Comparison of ENCODE assay signal across 9 mouse cellular contexts in genomic region chr4:83302887-83303827, GRCm38 (mm10). TPM values are rescaled to one million over a fixed set of nuclear protein-coding genes. Genes with fewer than 3 reads are reported as not detected.
A peak's percentile ranks its signal among the peaks of the same experiment; 100 is the strongest.
DNase-seq lines count a peak whose midpoint lies in the region; ATAC-seq and TF ChIP-seq lines count a peak whose summit lies in the region.
"Had no signal": no experiment of that assay in that cellular context is flagged by ENCODE, and none has a peak within 500 bp of the region (broad histone marks: within the 10 kb centered on the region; RNA-seq: fewer than 3 reads in every experiment).

No protein-coding gene starts in this region.

- no peaks in the 10 kb centered on the region for H3K9me3 ChIP-seq in limb, embryonic 12.5 days
- no peaks in the 10 kb centered on the region for H3K9me3 ChIP-seq in midbrain, embryonic 15.5 days
- H3K9me3 ChIP-seq: embryonic facial prominence, embryonic 13.5 days had no signal

- peaks cover 4% of the 10 kb centered on the region for H3K36me3 ChIP-seq in C2C12 (ENCODE audit: control insufficient read depth, insufficient read depth)
- no peaks in the 10 kb centered on the region for H3K36me3 ChIP-seq in kidney, adult 2 months (ENCODE audit: control insufficient read depth, insufficient read depth, low read length)
- no peaks in the 10 kb centered on the region for H3K36me3 ChIP-seq in limb, embryonic 12.5 days
- H3K36me3 ChIP-seq in midbrain, embryonic 15.5 days (replicated peaks): no peaks in the 10 kb centered on the region
- H3K36me3 ChIP-seq: embryonic facial prominence, embryonic 13.5 days had no signal

- peaks cover 58% of the 10 kb centered on the region for H3K79me3 ChIP-seq in C2C12 (ENCODE audit: low read depth)

- peak overlapping the region; percentile 19; the same call in 1 of the 2 replicates for H3K4me2 ChIP-seq in limb, embryonic 12.5 days
- H3K4me2 ChIP-seq in midbrain, embryonic 15.5 days: no peak overlapping the region
- H3K4me2 ChIP-seq: embryonic facial prominence, embryonic 13.5 days had no signal

- no peak overlapping the region for H3K27ac ChIP-seq in kidney, adult 2 months (ENCODE audit: insufficient read depth, low read depth, low read length)
- H3K27ac ChIP-seq in limb, embryonic 12.5 days: no peak overlapping the region
- H3K27ac ChIP-seq in midbrain, embryonic 15.5 days: no peak overlapping the region
- H3K27ac ChIP-seq: embryonic facial prominence, embryonic 13.5 days had no signal

- peaks cover 83% of the 10 kb centered on the region for H3K79me2 ChIP-seq in C2C12 (ENCODE audit: control insufficient read depth, insufficient read depth)

- H3K4me1 ChIP-seq in kidney, adult 2 months (ENCODE audit: control insufficient read depth, insufficient read depth, low read length): peaks cover 15% of the 10 kb centered on the region; the same call in 1 of the 2 replicates
- peaks cover 23% of the 10 kb centered on the region for H3K4me1 ChIP-seq in limb, embryonic 12.5 days (replicated peaks)
- H3K4me1 ChIP-seq in midbrain, embryonic 15.5 days: peaks cover 7% of the 10 kb centered on the region

- ATAC-seq in limb, embryonic 12.5 days (ENCODE audit: insufficient number of reproducible peaks, insufficient read depth, low FRiP score, low TSS enrichment, low read depth): no peak
- ATAC-seq in midbrain, embryonic 15.5 days (replicated peaks): peak; percentile 59; the same call in 1 of the 2 replicates

- TF ChIP-seq CTCF in C2C12 (IDR thresholded peaks at IDR 0.05; ENCODE audit: control insufficient read depth, insufficient read depth, insufficient read length): no peak
- peak; percentile 33 for TF ChIP-seq CTCF in kidney, adult 2 months (conservative IDR thresholded peaks at IDR 0.05; ENCODE audit: insufficient read depth, insufficient read length, low read depth, low read length)

- 25% methylated on average over 13 of the region's 13 CpGs for WGBS in kidney, adult 2 months
- WGBS in limb, embryonic 12.5 days: 33% methylated on average over 13 of the region's 13 CpGs
- 43% methylated on average over 13 of the region's 13 CpGs for WGBS in midbrain, embryonic 15.5 days

- peak overlapping the region; percentile 36 for H3ac ChIP-seq in C2C12 (ENCODE audit: control insufficient read depth, insufficient read length, low read depth)

- peak; percentile 83 for DNase-seq in adrenal gland, postnatal 10 days
- DNase-seq in embryo, embryonic 9.5 days (ENCODE audit: extremely low spot score): peak; percentile 71
- DNase-seq in heart, adult 8-10 months (ENCODE audit: low spot score): peak; percentile 91
- DNase-seq in kidney, adult 2 months: peak; percentile 90
- peak; percentile 12 to 71 for DNase-seq in spleen, postnatal 10 days (ENCODE audit: low spot score in 2 of 2)

- no peak for TF ChIP-seq POLR2A in kidney, adult 2 months (IDR thresholded peaks at IDR 0.05; ENCODE audit: low read depth, low read length)

- no peak overlapping the region for H3K9ac ChIP-seq in limb, embryonic 12.5 days (replicated peaks)
- no peak overlapping the region for H3K9ac ChIP-seq in midbrain, embryonic 15.5 days
- H3K9ac ChIP-seq: embryonic facial prominence, embryonic 13.5 days had no signal

- no peaks in the 10 kb centered on the region for H3K27me3 ChIP-seq in C2C12 (ENCODE audit: control insufficient read depth, insufficient read depth, insufficient read length)
- H3K27me3 ChIP-seq in kidney, adult 2 months (replicated peaks; ENCODE audit: control insufficient read depth, insufficient read depth, low read length): no peaks in the 10 kb centered on the region
- no peaks in the 10 kb centered on the region for H3K27me3 ChIP-seq in limb, embryonic 12.5 days
- no peaks in the 10 kb centered on the region for H3K27me3 ChIP-seq in midbrain, embryonic 15.5 days (replicated peaks)
- H3K27me3 ChIP-seq: embryonic facial prominence, embryonic 13.5 days had no signal

- H3K4me3 ChIP-seq in C2C12 (ENCODE audit: insufficient read depth, poor library complexity, severe bottlenecking): no peak overlapping the region
- no peak overlapping the region for H3K4me3 ChIP-seq in kidney, adult 2 months (ENCODE audit: insufficient read depth, low read depth, low read length)
- no peak overlapping the region for H3K4me3 ChIP-seq in limb, embryonic 12.5 days (replicated peaks)
- no peak overlapping the region for H3K4me3 ChIP-seq in midbrain, embryonic 15.5 days
- H3K4me3 ChIP-seq: embryonic facial prominence, embryonic 13.5 days had no signal

TF ChIP-seq in C2C12, 6 proteins besides CTCF, POLR2A, EP300 and RAD21:
- TF ChIP-seq MYOG (IDR thresholded peaks at IDR 0.05; ENCODE audit: control insufficient read depth, extremely low read depth, insufficient read length) (no peak), USF1 (IDR thresholded peaks at IDR 0.05; ENCODE audit: low read depth) (peak; percentile 60), MAX (IDR thresholded peaks at IDR 0.05) (peak; percentile 10), FOSL1 (IDR thresholded peaks at IDR 0.05; ENCODE audit: insufficient read depth, low read length, poor library complexity, severe bottlenecking) (no peak)

RNA-seq across cellular contexts. Expression of gene Ttc39b, which starts 20.9 kb away (rescaled TPM):
- polyA plus RNA-seq in C2C12 (2012; fragmentation: generic; extraction: Trizol): 23.6 TPM
- 10 to 100 TPM; 16.4 to 17.0 TPM for total RNA-seq in adrenal gland, postnatal 10 days (2021)
- total RNA-seq in heart, adult 8-10 months (2022): 10 to 100 TPM; 18.5 to 23.7 (median 20.8) TPM
- 2.0 and 2.5 TPM in 2 replicates for polyA plus RNA-seq in kidney, adult 2 months (2012; rRNA removed)
- 2.0 and 2.3 TPM in 2 replicates for polyA plus RNA-seq in limb, embryonic 12.5 days (2016; fragmentation: Nextera tagmentation; extraction: Ambion mirVana)
- 5.6 and 6.0 TPM in 2 replicates for polyA plus RNA-seq in midbrain, embryonic 15.5 days (2015; fragmentation: Nextera tagmentation; extraction: Ambion mirVana)
